Mouse (Mus musculus): ENCODE results near the gene St3gal3.

Gene St3gal3

GRCm38 (mm10) chr4:117996701-117997100 is 138.0 kb downstream of the St3gal3 start:
- in situ Hi-C loops (cut with MboI; ENCODE audit: unreplicated experiment in 2 of 2), result no loop called here

DNA sequence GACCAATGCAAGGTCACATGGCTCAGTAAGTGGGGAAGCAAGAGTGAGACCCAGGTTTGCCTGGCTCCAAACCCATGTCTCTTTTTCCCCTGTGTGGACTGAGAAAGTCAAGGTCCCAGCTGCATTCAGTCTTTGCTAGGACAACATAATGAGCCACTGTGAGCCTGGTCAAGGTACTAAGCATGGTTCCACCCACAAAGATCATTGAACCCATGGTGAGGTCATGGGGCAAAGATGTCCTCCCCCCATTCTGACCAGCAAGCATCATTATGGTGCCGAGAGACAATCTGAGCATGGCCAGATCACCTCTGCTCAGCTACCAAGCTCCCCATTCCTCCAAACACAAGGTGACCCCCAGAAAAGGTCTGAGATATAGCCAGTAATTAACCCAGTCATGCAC is 139.3 kb downstream of the St3gal3 start:
- in situ Hi-C loops (cut with MboI; ENCODE audit: unreplicated experiment in 2 of 2), result no loop called here

GRCm38 (mm10) chr4:117993421-117993820 is 141.3 kb downstream of the St3gal3 start:
- in situ Hi-C loops (cut with MboI; ENCODE audit: unreplicated experiment in 2 of 2), result no loop called here

GRCm38 (mm10) chr4:117992872-117993271 is 141.8 kb downstream of the St3gal3 start:
- in situ Hi-C loops (cut with MboI; ENCODE audit: unreplicated experiment in 2 of 2), result no loop called here

- in situ Hi-C loops (cut with MboI; ENCODE audit: unreplicated experiment in 2 of 2), result no loop called here
Observed at GRCm38 (mm10) chr4:117992036-117992435, 142.7 kb downstream of the St3gal3 start.

GRCm38 (mm10) chr4:117991055-117991627 is 143.6 kb downstream of the St3gal3 start:
- in situ Hi-C loops (cut with MboI; ENCODE audit: unreplicated experiment in 2 of 2), result no loop called here

GRCm38 (mm10) chr4:117990571-117990970 is 144.1 kb downstream of the St3gal3 start:
- in situ Hi-C loops (cut with MboI; ENCODE audit: unreplicated experiment in 2 of 2), result no loop called here

GRCm38 (mm10) chr4:117989801-117990200 is 144.9 kb downstream of the St3gal3 start:
- in situ Hi-C loops (cut with MboI; ENCODE audit: unreplicated experiment in 2 of 2), result no loop called here

- in situ Hi-C loops (cut with MboI; ENCODE audit: unreplicated experiment in 2 of 2), result no loop called here
Observed at GRCm38 (mm10) chr4:117986766-117987165, 147.9 kb downstream of the St3gal3 start.

- in situ Hi-C loops (cut with MboI; ENCODE audit: unreplicated experiment in 2 of 2), result no loop called here
Observed at GRCm38 (mm10) chr4:117984993-117985587, 149.6 kb downstream of the St3gal3 start.

DNA sequence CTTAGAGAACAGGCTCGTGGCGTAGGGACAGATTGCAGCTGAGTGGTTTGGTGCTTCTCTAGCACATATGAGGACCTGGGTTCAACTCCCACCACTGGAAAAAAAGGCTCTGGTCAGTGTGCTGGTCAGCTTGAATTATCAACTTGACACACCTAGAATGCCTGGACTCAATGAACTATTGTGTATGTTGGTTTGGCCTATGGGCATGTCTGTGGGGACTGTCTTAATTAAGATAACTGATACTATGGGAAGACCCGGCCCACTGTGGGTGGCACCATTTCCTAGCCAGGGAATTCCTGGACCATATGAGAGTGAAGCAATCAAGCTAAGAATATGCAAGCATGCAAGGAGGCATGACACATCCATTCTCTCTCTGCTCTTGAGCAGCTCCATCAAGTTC is 150.5 kb downstream of the St3gal3 start:
- in situ Hi-C loops (cut with MboI; ENCODE audit: unreplicated experiment in 2 of 2), result no loop called here

DNA sequence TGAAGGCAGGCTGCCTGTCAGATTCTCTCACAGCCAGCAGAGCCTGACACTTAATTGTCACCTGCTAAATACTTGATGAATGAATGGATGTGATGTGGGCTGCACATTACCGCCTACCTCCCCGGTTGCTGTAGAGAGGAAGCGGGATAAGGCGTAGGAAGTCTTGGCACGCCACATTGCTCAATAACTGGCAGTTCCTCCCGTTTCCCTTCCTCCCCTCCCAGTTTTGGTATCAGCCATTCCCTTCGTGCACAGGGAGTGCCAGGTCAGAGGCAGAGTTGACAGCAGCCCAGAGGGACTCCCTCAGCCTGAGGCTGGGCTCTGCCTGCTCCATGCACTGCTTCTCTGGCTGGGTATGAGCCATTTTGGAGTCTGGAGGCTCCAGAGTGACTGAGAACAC is 152.0 kb downstream of the St3gal3 start:
- in situ Hi-C loops (cut with MboI; ENCODE audit: unreplicated experiment in 2 of 2), result no loop called here

- in situ Hi-C loops (cut with MboI; ENCODE audit: unreplicated experiment in 2 of 2), result no loop called here
Observed at GRCm38 (mm10) chr4:117981518-117981917, 153.2 kb downstream of the St3gal3 start.

DNA sequence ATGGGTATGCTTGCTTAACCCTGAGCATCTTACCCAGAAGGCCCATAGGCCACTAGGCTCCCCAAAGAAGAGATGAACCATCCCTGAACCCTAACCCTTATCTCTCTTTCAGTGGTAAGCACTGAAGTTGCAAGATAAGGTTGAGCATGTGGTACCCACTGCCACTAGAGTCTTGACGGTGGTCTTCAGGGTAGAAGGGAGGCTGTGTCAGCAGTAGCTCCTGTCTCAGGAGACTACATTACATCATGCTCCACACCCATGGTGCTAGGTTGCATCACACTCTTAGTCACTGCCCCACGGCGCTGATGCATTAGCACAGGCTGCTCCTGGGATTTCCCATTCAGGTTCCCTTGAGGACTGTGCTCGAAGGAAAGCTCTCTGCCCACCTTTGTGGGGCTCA is 154.6 kb downstream of the St3gal3 start:
- in situ Hi-C loops (cut with MboI; ENCODE audit: unreplicated experiment in 2 of 2), result no loop called here

DNA sequence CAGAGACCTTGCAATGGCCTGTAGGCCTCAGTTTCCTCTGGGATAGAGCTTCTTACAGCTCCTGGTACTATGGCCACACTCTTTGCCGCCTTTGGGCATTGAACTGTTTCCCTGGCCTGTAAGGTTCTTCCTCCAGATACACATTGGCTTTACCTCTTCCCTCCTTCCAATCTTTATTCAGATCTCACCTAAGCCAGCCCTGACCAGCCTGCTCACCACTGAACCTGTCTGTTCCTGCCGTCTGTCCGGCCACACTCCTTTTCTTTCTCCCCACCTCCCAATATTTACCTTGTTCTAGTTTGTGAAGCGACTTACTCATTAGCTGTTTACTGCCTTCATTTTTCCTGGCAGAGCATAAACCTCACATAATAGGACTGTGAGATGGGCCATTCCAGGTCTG is 155.5 kb downstream of the St3gal3 start:
- in situ Hi-C loops (cut with MboI; ENCODE audit: unreplicated experiment in 2 of 2), result no loop called here

DNA sequence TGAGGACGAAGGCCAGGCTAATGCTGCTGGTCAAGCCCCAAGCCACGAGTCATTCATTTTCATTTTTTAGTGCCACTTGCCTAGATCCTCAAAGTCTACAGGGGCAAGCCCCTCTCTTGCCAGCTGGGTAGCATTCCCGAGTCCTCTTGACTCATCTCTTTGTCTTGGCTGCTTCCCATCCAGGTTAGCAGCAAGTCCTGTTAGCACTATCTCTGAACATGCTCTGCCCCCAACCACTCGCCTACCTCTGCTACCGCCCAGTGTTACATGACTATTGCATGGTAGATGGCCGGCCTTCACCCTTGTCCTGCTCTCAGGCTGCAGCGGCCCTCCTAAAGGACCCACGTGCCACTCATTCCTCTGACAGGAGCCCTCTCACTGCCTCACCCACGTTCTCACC is 156.4 kb downstream of the St3gal3 start:
- in situ Hi-C loops (cut with MboI; ENCODE audit: unreplicated experiment in 2 of 2), result no loop called here

GRCm38 (mm10) chr4:117977841-117978240 is 156.9 kb downstream of the St3gal3 start:
- in situ Hi-C loops (cut with MboI; ENCODE audit: unreplicated experiment in 2 of 2), result no loop called here

GRCm38 (mm10) chr4:117977371-117977770 is 157.3 kb downstream of the St3gal3 start:
- in situ Hi-C loops (cut with MboI; ENCODE audit: unreplicated experiment in 2 of 2), result no loop called here

- in situ Hi-C loops (cut with MboI; ENCODE audit: unreplicated experiment in 2 of 2), result no loop called here
Observed at GRCm38 (mm10) chr4:117975820-117976219, 158.9 kb downstream of the St3gal3 start.

- in situ Hi-C loops (cut with MboI; ENCODE audit: unreplicated experiment in 2 of 2), result no loop called here
Observed at GRCm38 (mm10) chr4:117974719-117975118, 160.0 kb downstream of the St3gal3 start.

DNA sequence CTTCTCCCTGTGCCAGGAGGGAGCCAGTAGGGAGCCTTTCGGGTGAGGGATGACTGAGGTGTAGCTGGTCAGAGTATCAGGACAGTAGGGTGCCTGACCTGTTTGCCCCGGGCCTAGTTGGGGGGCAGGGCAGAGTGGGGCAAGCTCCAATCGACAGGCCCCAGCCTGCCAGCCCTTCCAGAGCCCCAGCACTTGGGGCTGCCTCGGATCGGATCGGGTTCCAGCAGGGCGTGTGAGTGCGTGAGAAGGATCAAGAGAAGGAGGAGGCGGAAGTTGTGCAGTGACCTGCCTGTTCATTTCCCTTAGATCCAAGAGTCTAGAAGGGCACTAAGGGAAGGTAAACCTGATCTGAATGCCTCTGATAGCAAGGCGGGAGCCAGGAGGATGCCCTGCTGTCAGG is 161.7 kb downstream of the St3gal3 start:
- in situ Hi-C loops (cut with MboI; ENCODE audit: unreplicated experiment in 2 of 2), result no loop called here

GRCm38 (mm10) chr4:117964346-117965025 is 170.2 kb downstream of the St3gal3 start:
- in situ Hi-C loops (cut with MboI; ENCODE audit: unreplicated experiment in 2 of 2), result no loop called here

All from v-Abl transformed pro-B cells (cell line).